Mouse (Mus musculus): ENCODE data around the gene Ica1l. TPM values are rescaled to one million over a fixed set of nuclear protein-coding genes. Genes with fewer than 3 reads are reported as not detected.
"Not testable (repeated sequence)": the region's sequence is repeated elsewhere in the genome, so short reads cannot be mapped to it uniquely, and the experiment has no call there.

Ica1l gene
- total RNA-seq (2017), result 4.6 TPM in 1 of 3 replicates, not detected in the others

GRCm38 (mm10) chr1:60042796-60043469 is at the start of gene Ica1l:
Ica1l (minus strand) TSS chr1:60043184.
- ATAC-seq (replicated peaks; ENCODE audit: insufficient number of reproducible peaks, low FRiP score, low TSS enrichment, poor library complexity, severe bottlenecking), result no peak

- no peak for ATAC-seq (replicated peaks; ENCODE audit: insufficient number of reproducible peaks, low FRiP score, low TSS enrichment, poor library complexity, severe bottlenecking)
These were observed 33.4 kb upstream of the Ica1l start for GRCm38 (mm10) chr1:60076411-60076810.

GRCm38 (mm10) chr1:60075590-60075989 is 32.6 kb upstream of the Ica1l start:
- no peak for ATAC-seq (replicated peaks; ENCODE audit: insufficient number of reproducible peaks, low FRiP score, low TSS enrichment, poor library complexity, severe bottlenecking)

- no peak for ATAC-seq (replicated peaks; ENCODE audit: insufficient number of reproducible peaks, low FRiP score, low TSS enrichment, poor library complexity, severe bottlenecking)
These were observed 32.0 kb upstream of the Ica1l start for GRCm38 (mm10) chr1:60074935-60075334.

- peak; percentile 68 for ATAC-seq (replicated peaks; ENCODE audit: insufficient number of reproducible peaks, low FRiP score, low TSS enrichment, poor library complexity, severe bottlenecking)
These were observed 27.7 kb upstream of the Ica1l start for GRCm38 (mm10) chr1:60070725-60071124.

- ATAC-seq (replicated peaks; ENCODE audit: insufficient number of reproducible peaks, low FRiP score, low TSS enrichment, poor library complexity, severe bottlenecking), result no peak
These were observed 13.3 kb upstream of the Ica1l start for GRCm38 (mm10) chr1:60056310-60056709.

GRCm38 (mm10) chr1:60054659-60055058 is 11.7 kb upstream of the Ica1l start:
- no peak for ATAC-seq (replicated peaks; ENCODE audit: insufficient number of reproducible peaks, low FRiP score, low TSS enrichment, poor library complexity, severe bottlenecking)

GRCm38 (mm10) chr1:60047481-60047880 is 4.5 kb upstream of the Ica1l start:
- not testable (repeated sequence) for ATAC-seq (replicated peaks; ENCODE audit: insufficient number of reproducible peaks, low FRiP score, low TSS enrichment, poor library complexity, severe bottlenecking)

- ATAC-seq (replicated peaks; ENCODE audit: insufficient number of reproducible peaks, low FRiP score, low TSS enrichment, poor library complexity, severe bottlenecking), result no peak
These were observed 1.6 kb upstream of the Ica1l start for GRCm38 (mm10) chr1:60044595-60044994.

GRCm38 (mm10) chr1:60042398-60042795 is 587 bp downstream of the Ica1l start:
- no peak for ATAC-seq (replicated peaks; ENCODE audit: insufficient number of reproducible peaks, low FRiP score, low TSS enrichment, poor library complexity, severe bottlenecking)

GRCm38 (mm10) chr1:60035044-60035443 is 7.9 kb downstream of the Ica1l start:
- ATAC-seq (replicated peaks; ENCODE audit: insufficient number of reproducible peaks, low FRiP score, low TSS enrichment, poor library complexity, severe bottlenecking), result no peak

- 0 out of 2 replicates have a peak, but pooled peaks have one; percentile 27 for ATAC-seq (replicated peaks; ENCODE audit: insufficient number of reproducible peaks, low FRiP score, low TSS enrichment, poor library complexity, severe bottlenecking)
These were observed 25.9 kb downstream of the Ica1l start for GRCm38 (mm10) chr1:60017031-60017469.

GRCm38 (mm10) chr1:60016136-60016611 is 26.8 kb downstream of the Ica1l start:
- peak; percentile 55; the same call in 1 of the 2 replicates for ATAC-seq (replicated peaks; ENCODE audit: insufficient number of reproducible peaks, low FRiP score, low TSS enrichment, poor library complexity, severe bottlenecking)

GRCm38 (mm10) chr1:60015511-60015910 is 27.5 kb downstream of the Ica1l start:
- ATAC-seq (replicated peaks; ENCODE audit: insufficient number of reproducible peaks, low FRiP score, low TSS enrichment, poor library complexity, severe bottlenecking), result no peak

GRCm38 (mm10) chr1:60013779-60014178 is 29.2 kb downstream of the Ica1l start:
- ATAC-seq (replicated peaks; ENCODE audit: insufficient number of reproducible peaks, low FRiP score, low TSS enrichment, poor library complexity, severe bottlenecking), result no peak

- no peak for ATAC-seq (replicated peaks; ENCODE audit: insufficient number of reproducible peaks, low FRiP score, low TSS enrichment, poor library complexity, severe bottlenecking)
These were observed 34.2 kb downstream of the Ica1l start for GRCm38 (mm10) chr1:60008743-60009142.

- ATAC-seq (replicated peaks; ENCODE audit: insufficient number of reproducible peaks, low FRiP score, low TSS enrichment, poor library complexity, severe bottlenecking), result no peak
These were observed 35.6 kb downstream of the Ica1l start for GRCm38 (mm10) chr1:60007337-60007736.

GRCm38 (mm10) chr1:60000319-60000718 is 42.7 kb downstream of the Ica1l start:
- ATAC-seq (replicated peaks; ENCODE audit: insufficient number of reproducible peaks, low FRiP score, low TSS enrichment, poor library complexity, severe bottlenecking), result peak; percentile 65

GRCm38 (mm10) chr1:59997352-59997751 is 45.6 kb downstream of the Ica1l start:
- no peak for ATAC-seq (replicated peaks; ENCODE audit: insufficient number of reproducible peaks, low FRiP score, low TSS enrichment, poor library complexity, severe bottlenecking)

- no peak for ATAC-seq (replicated peaks; ENCODE audit: insufficient number of reproducible peaks, low FRiP score, low TSS enrichment, poor library complexity, severe bottlenecking)
These were observed 47.3 kb downstream of the Ica1l start for GRCm38 (mm10) chr1:59995646-59996045.
